Mouse (Mus musculus): ENCODE data around the gene Ssbp2.

Ssbp2 gene

DNA sequence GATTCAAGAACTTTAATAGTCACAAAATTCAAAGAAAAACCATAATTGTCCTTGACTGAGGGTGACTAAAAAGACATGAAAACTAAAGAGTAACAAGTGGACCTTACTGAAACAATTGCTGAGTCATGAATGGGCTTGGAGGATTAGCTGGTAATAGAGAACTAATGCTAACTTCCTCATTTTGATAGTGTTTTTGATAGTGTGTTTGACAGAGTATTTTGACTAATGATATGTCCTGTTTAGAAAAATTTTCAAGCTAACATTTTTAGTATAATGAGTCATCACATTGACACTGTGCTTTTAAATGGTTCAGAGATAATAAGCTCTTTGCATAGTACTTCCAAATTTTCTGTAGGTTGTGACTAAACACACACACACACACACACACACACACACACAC is 267.8 kb downstream of the Ssbp2 start:
- DNase-seq (ENCODE audit: low spot score in 2 of 2): no peak

DNA sequence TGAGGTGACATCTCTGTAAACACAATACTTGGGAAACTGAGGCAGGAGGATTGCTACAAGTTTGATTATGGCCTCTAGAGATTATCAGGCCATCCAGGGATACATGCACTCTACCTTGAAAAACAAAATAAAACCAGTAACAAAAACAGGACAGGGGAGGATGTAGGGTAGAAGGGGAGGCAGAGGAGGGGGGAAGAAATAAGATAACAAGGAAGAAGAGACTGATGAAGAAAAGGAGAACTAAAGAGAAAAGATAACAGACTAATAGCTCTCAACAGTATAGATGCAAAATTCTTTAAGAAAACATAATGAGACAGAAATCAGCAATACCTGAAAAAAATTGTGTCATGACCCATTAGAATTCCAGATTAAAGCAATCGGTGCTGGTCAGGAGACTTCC is 277.1 kb downstream of the Ssbp2 start:
- no peak for DNase-seq (ENCODE audit: low spot score in 2 of 2)

DNA sequence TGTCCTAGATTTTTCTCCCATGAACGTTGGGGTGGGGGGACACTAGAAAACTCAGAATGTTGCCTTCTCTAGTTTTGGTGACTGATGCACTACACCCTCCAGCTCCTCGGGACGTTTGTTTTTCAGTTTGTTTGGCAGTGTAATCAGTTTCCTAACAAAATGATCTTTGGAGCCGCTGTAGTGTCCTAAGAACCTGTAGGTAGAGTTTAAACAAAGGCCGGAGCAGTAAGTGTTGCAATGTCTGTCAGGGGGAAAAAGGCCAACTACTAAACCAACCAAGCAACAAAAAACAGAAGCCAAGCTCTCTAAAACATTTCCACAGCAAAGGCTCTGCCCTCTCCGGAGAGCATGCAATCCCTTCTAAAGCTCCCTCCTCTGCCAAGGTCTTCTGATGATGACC is 280.8 kb downstream of the Ssbp2 start:
- DNase-seq (ENCODE audit: low spot score in 2 of 2): no peak

DNA sequence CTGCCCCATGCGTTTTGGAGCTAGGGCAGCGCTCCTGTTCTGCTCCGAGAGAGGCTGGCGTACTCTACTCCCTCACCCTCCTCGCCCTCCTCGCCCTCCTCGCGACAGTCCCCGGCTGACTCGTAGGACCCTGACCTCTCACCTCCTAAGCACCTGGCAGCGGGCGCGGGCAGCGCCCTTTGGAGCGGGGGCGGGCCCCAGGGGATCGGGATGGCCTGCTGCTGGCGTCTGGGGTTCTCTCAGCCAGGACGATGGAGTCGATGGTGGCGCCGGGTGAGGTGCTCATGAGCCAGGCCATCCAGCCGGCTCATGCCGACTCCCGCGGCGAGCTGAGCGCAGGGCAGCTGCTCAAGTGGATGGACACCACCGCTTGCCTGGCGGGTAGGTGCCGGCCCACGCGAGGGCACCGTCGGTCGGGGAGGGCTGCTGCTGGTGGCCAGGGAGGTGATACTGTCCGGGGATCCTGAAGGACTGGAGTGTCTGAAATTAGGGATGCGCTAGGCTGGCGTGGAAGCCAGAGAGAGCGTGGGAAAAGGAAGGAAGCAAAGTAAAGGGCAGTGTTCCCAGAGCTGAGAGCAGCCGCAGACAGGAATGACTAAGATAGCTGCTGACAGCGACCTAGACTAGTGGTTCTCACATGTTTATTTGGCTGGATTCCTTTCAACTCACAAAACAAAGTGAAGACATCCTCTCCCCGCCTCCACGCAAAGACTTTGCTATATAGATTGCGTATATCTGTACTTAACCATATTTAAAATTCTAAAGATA is 281.4 kb downstream of the Ssbp2 start, which contains the start of gene Acot12:
Acot12 (plus strand) TSS at position 233 of the 768 bp plus-strand sequence.
- DNase-seq (ENCODE audit: low spot score in 2 of 2): no peak

DNA sequence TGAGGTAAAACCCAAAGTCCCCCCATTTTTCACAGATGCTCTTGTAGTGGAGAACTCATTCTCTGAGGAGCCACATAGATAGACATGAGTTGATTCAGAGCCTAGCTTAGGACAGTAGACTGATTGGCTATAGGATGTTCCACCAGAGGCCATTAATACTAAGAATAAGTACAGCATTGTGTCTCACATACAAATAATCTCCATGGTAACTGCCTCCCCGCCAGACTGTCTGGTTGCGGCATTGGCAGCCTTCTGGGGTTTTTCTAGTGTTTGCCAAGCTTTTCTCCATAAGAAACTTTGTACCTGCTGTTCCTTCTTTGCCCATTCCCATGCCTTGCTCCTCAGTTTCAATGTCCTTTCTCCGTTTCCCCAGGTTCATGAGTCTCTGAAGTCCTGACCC is 283.1 kb downstream of the Ssbp2 start:
- DNase-seq (ENCODE audit: low spot score in 2 of 2): no peak

DNA sequence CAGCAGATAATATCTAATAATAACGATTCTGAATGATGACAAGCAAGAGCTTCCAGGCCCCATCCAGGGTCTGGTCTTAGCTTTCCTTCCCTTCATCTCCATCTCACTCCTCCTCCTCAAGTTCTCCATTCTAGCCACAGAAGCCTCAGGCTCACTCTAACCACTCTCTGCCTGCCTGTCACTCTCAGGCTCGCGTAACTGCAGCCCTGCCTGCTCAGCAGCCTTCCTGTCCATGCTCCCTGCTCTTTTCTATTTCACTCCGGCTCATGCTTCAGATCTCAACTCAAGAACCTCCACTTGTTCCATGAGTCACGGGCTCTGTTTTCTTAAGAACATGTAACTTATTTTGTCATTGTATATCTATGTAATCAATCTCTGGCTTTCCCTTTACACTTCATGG is 286.4 kb downstream of the Ssbp2 start:
- DNase-seq (ENCODE audit: low spot score in 2 of 2): no peak

DNA sequence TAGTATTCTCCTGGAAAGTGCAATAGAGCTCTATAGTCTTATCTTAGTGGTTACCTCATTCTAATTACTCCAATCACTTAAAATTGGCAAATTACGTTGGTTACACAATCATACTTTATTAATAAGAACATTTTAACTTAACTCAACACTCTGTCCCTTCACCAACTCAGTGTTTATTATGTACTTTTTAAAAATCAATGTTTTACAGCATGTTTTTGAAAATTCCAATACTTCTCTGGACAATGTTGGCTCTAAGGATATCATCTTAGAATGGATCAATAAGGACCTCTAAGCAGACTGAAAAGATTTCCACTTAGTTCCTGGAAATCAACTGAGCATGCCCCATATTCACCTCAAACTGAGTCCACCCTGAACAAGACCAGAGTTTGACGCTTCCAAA is 288.3 kb downstream of the Ssbp2 start:
- DNase-seq (ENCODE audit: low spot score in 2 of 2): no peak

DNA sequence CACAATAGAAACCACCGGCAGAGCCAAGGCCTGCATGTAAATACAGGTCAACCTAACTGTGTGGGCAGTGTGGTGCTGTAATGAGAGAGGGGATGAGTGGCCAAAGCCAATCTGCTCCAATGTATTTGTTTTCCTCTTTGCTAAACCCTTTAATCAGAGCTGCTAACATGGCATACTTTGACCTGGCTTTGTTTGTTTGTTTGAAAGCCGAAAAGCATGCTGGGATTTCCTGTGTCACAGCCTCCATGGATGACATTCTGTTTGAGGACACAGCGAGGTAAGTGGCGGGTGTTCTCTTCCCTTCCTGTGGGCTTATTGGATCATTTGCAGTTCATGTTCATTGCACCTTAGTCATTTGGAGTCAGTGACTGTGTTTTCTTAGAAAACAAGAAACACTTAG is 289.9 kb downstream of the Ssbp2 start:
- no peak for DNase-seq (ENCODE audit: low spot score in 2 of 2)
